Mouse (Mus musculus): Measurements from ENCODE around the gene Htr7. TPM values are rescaled to one million over a fixed set of nuclear protein-coding genes. Genes with fewer than 3 reads are reported as not detected.

Htr7 gene
- not detected in 2 replicates for polyA plus RNA-seq (2015; fragmentation: Nextera tagmentation; extraction: Ambion mirVana)

GRCm38 (mm10) chr19:36057231-36057811 lies at the start of gene Htr7:
Gene Htr7 (minus strand): TSS chr19:36057507.
- WGBS (ENCODE audit: insufficient replicate concordance): 1% methylated on average over 60 of the region's 86 CpGs
- 0 out of 2 replicates have a peak, but pooled peaks have one; percentile 9 for ATAC-seq (ENCODE audit: low read depth)
- Histone ChIP-seq H3K36me3 (ENCODE audit: control insufficient read depth, insufficient read depth) (no peaks in the 10 kb centered on the region), H3K4me1 (ENCODE audit: control insufficient read depth, low read depth, low read length) (no peaks in the 10 kb centered on the region), H3K27me3 (ENCODE audit: control insufficient read depth, insufficient read depth, low read depth, low read length) (peaks cover 42% of the 10 kb centered on the region), H3K9ac (ENCODE audit: low read depth, low read length) (no peak within 1 kb of the TSS), H3K4me3 (ENCODE audit: low read depth, low read length) (peak within 1 kb of the TSS; percentile 46), H3K27ac (ENCODE audit: low read length) (no peak within 1 kb of the TSS), H3K4me2 (ENCODE audit: low read depth, low read length) (peak within 1 kb of the TSS; percentile 65), H3K9me3 (replicated peaks; ENCODE audit: control insufficient read depth, low read length) (no peaks in the 10 kb centered on the region)

- Histone ChIP-seq H3K4me1 (ENCODE audit: control insufficient read depth, low read depth, low read length) (no peaks in the 10 kb centered on the region), H3K27me3 (ENCODE audit: control insufficient read depth, insufficient read depth, low read depth, low read length) (no peaks in the 10 kb centered on the region), H3K36me3 (ENCODE audit: control insufficient read depth, insufficient read depth) (peaks cover 3% of the 10 kb centered on the region), H3K27ac (ENCODE audit: low read length) (no peak overlapping the region), H3K9ac (ENCODE audit: low read depth, low read length) (no peak overlapping the region), H3K4me2 (ENCODE audit: low read depth, low read length) (no peak overlapping the region), H3K4me3 (ENCODE audit: low read depth, low read length) (no peak overlapping the region), H3K9me3 (replicated peaks; ENCODE audit: control insufficient read depth, low read length) (no peaks in the 10 kb centered on the region)
- 47% methylated on average over 5 of the region's 5 CpGs for WGBS (ENCODE audit: insufficient replicate concordance)
- ATAC-seq (ENCODE audit: low read depth): no peak
Measured at GRCm38 (mm10) chr19:36103909-36104308, 46.6 kb upstream of the Htr7 start.

- Histone ChIP-seq H3K27ac (ENCODE audit: low read length) (no peak overlapping the region), H3K36me3 (ENCODE audit: control insufficient read depth, insufficient read depth) (peaks cover 3% of the 10 kb centered on the region)
Measured at GRCm38 (mm10) chr19:36098916-36099315, 41.6 kb upstream of the Htr7 start.

GRCm38 (mm10) chr19:36098265-36098664 lies 41.0 kb upstream of the Htr7 start:
- no peak for ATAC-seq (ENCODE audit: low read depth)

More at GRCm38 (mm10) chr19:36098916-36099315, 41.6 kb upstream of the Htr7 start:
- no peaks in the 10 kb centered on the region for H3K9me3 ChIP-seq (replicated peaks; ENCODE audit: control insufficient read depth, low read length)
- no peak for ATAC-seq (ENCODE audit: low read depth)
- WGBS (ENCODE audit: insufficient replicate concordance): 83% methylated on average over 7 of the region's 7 CpGs
- no peaks in the 10 kb centered on the region for H3K4me1 ChIP-seq (ENCODE audit: control insufficient read depth, low read depth, low read length)
- H3K4me2 ChIP-seq (ENCODE audit: low read depth, low read length): no peak overlapping the region
- H3K27me3 ChIP-seq (ENCODE audit: control insufficient read depth, insufficient read depth, low read depth, low read length): no peaks in the 10 kb centered on the region
- H3K9ac ChIP-seq (ENCODE audit: low read depth, low read length): no peak overlapping the region
- no peak overlapping the region for H3K4me3 ChIP-seq (ENCODE audit: low read depth, low read length)

GRCm38 (mm10) chr19:36097194-36097593 lies 39.9 kb upstream of the Htr7 start:
- H3K9me3 ChIP-seq (replicated peaks; ENCODE audit: control insufficient read depth, low read length): no peaks in the 10 kb centered on the region
- no peaks in the 10 kb centered on the region for H3K4me1 ChIP-seq (ENCODE audit: control insufficient read depth, low read depth, low read length)
- H3K27me3 ChIP-seq (ENCODE audit: control insufficient read depth, insufficient read depth, low read depth, low read length): no peaks in the 10 kb centered on the region
- no peak for ATAC-seq (ENCODE audit: low read depth)
- peaks cover 3% of the 10 kb centered on the region for H3K36me3 ChIP-seq (ENCODE audit: control insufficient read depth, insufficient read depth)
- no peak overlapping the region for H3K4me2 ChIP-seq (ENCODE audit: low read depth, low read length)
- WGBS (ENCODE audit: insufficient replicate concordance): 60% methylated on average over 3 of the region's 3 CpGs
- H3K9ac ChIP-seq (ENCODE audit: low read depth, low read length): no peak overlapping the region
- no peak overlapping the region for H3K27ac ChIP-seq (ENCODE audit: low read length)
- H3K4me3 ChIP-seq (ENCODE audit: low read depth, low read length): no peak overlapping the region

More at GRCm38 (mm10) chr19:36098265-36098664, 41.0 kb upstream of the Htr7 start:
- Histone ChIP-seq H3K4me2 (ENCODE audit: low read depth, low read length) (no peak overlapping the region), H3K36me3 (ENCODE audit: control insufficient read depth, insufficient read depth) (peaks cover 3% of the 10 kb centered on the region), H3K9me3 (replicated peaks; ENCODE audit: control insufficient read depth, low read length) (no peaks in the 10 kb centered on the region), H3K27ac (ENCODE audit: low read length) (no peak overlapping the region), H3K27me3 (ENCODE audit: control insufficient read depth, insufficient read depth, low read depth, low read length) (no peaks in the 10 kb centered on the region), H3K4me1 (ENCODE audit: control insufficient read depth, low read depth, low read length) (no peaks in the 10 kb centered on the region), H3K9ac (ENCODE audit: low read depth, low read length) (no peak overlapping the region), H3K4me3 (ENCODE audit: low read depth, low read length) (no peak overlapping the region)
- WGBS (ENCODE audit: insufficient replicate concordance): 76% methylated on average over 1 of the region's 1 CpGs

GRCm38 (mm10) chr19:36090781-36091180 lies 33.5 kb upstream of the Htr7 start:
- Histone ChIP-seq H3K36me3 (ENCODE audit: control insufficient read depth, insufficient read depth) (peaks cover 5% of the 10 kb centered on the region), H3K9me3 (replicated peaks; ENCODE audit: control insufficient read depth, low read length) (no peaks in the 10 kb centered on the region), H3K27ac (ENCODE audit: low read length) (no peak overlapping the region), H3K4me3 (ENCODE audit: low read depth, low read length) (no peak overlapping the region), H3K9ac (ENCODE audit: low read depth, low read length) (no peak overlapping the region), H3K4me2 (ENCODE audit: low read depth, low read length) (no peak overlapping the region), H3K27me3 (ENCODE audit: control insufficient read depth, insufficient read depth, low read depth, low read length) (no peaks in the 10 kb centered on the region), H3K4me1 (ENCODE audit: control insufficient read depth, low read depth, low read length) (no peaks in the 10 kb centered on the region)
- WGBS (ENCODE audit: insufficient replicate concordance): 22% methylated on average over 5 of the region's 5 CpGs
- ATAC-seq (ENCODE audit: low read depth): no peak

- WGBS (ENCODE audit: insufficient replicate concordance): 2% methylated on average over 34 of the region's 34 CpGs
- Histone ChIP-seq H3K9ac (ENCODE audit: low read depth, low read length) (peak within 1 kb of the TSS; percentile 84), H3K27me3 (ENCODE audit: control insufficient read depth, insufficient read depth, low read depth, low read length) (no peaks in the 10 kb centered on the region; the same call in 1 of the 2 replicates), H3K4me3 (ENCODE audit: low read depth, low read length) (peak within 1 kb of the TSS; percentile 87), H3K27ac (ENCODE audit: low read length) (peak within 1 kb of the TSS; percentile 55), H3K4me2 (ENCODE audit: low read depth, low read length) (peak within 1 kb of the TSS; percentile 71), H3K9me3 (replicated peaks; ENCODE audit: control insufficient read depth, low read length) (no peaks in the 10 kb centered on the region), H3K4me1 (ENCODE audit: control insufficient read depth, low read depth, low read length) (peaks cover 8% of the 10 kb centered on the region), H3K36me3 (ENCODE audit: control insufficient read depth, insufficient read depth) (no peaks in the 10 kb centered on the region; the same call in 1 of the 2 replicates)
- peak; percentile 95 for ATAC-seq (ENCODE audit: low read depth)
Measured at GRCm38 (mm10) chr19:36083262-36084225, 26.2 kb upstream of the Htr7 start, which contains the start of gene Rpp30. Gene Rpp30 (plus strand): TSS chr19:36083716.

- no peaks in the 10 kb centered on the region; the same call in 1 of the 2 replicates for H3K27me3 ChIP-seq (ENCODE audit: control insufficient read depth, insufficient read depth, low read depth, low read length)
- peaks cover 8% of the 10 kb centered on the region for H3K4me1 ChIP-seq (ENCODE audit: control insufficient read depth, low read depth, low read length)
- no peaks in the 10 kb centered on the region for H3K36me3 ChIP-seq (ENCODE audit: control insufficient read depth, insufficient read depth)
- peak overlapping the region; percentile 55; the same call in 1 of the 2 replicates for H3K27ac ChIP-seq (ENCODE audit: low read length)
- H3K4me2 ChIP-seq (ENCODE audit: low read depth, low read length): peak overlapping the region; percentile 71
- H3K9ac ChIP-seq (ENCODE audit: low read depth, low read length): peak overlapping the region; percentile 53; the same call in 1 of the 2 replicates
- 43% methylated on average over 7 of the region's 7 CpGs for WGBS (ENCODE audit: insufficient replicate concordance)
- peak; percentile 68 for ATAC-seq (ENCODE audit: low read depth)
- H3K4me3 ChIP-seq (ENCODE audit: low read depth, low read length): peak overlapping the region; percentile 87
- no peaks in the 10 kb centered on the region for H3K9me3 ChIP-seq (replicated peaks; ENCODE audit: control insufficient read depth, low read length)
Measured at GRCm38 (mm10) chr19:36082606-36083261, 25.4 kb upstream of the Htr7 start.

Data from liver, embryonic 16.5 days (tissue).